Mouse (Mus musculus) c-Kit-positive CD71-positive TER-119-negative erythroid progenitor cells, embryonic 14.5 days (primary cell): ENCODE measurements at regions not wholly inside any gene's neighbourhood (a gene's known extent, or its start where the extent isn't known, plus 50 kb on each side); places are given as distances from the start of the nearest gene placed in this dataset.

Experiments used
- DNase-seq: peaks from one replicate; pipeline ENCODE4 v3.0.0-alpha.2; 2013; ENCODE audit warnings: low read depth

- no peak for DNase-seq
Observed at GRCm38 (mm10) chr3:63542638-63543408, 59.1 kb upstream of the Gm34302 start.

GRCm38 (mm10) chr3:63538881-63539280 lies 55.2 kb upstream of the Gm34302 start:
- DNase-seq = no peak

GRCm38 (mm10) chr3:63534141-63534540 lies 50.5 kb upstream of the Gm34302 start:
- no peak for DNase-seq
